Mouse (Mus musculus) liver, postnatal 0 days (tissue): ENCODE measurements around the gene Atg4a. TPM values are rescaled to one million over a fixed set of nuclear protein-coding genes. Genes with fewer than 3 reads are reported as not detected.

ENCODE experiments used
- ATAC-seq: fragments of 200-750 bp; cut with Nextera tagmentation; 2 replicates; pipeline ENCODE4 v1.8.0; 2017; ENCODE audit warnings: mild to moderate bottlenecking, moderate library complexity
- DNase-seq: peaks from one replicate; pipeline ENCODE4 v3.0.0-alpha.2; 2016
- H3K27ac ChIP-seq: fragments of 300-500 bp; sonication (generic); 2 replicates; pipeline ENCODE4 v1.5.1; 2014; ENCODE audit warnings: antibody characterized with exemption, moderate library complexity, mild to moderate bottlenecking, low read depth
- H3K27me3 ChIP-seq: fragments of 300-500 bp; sonication (generic); 2 replicates; pipeline ENCODE4 v1.6.1; 2014; ENCODE audit warnings: low read length, control low read depth, mixed read lengths; ENCODE audit not compliant: insufficient read depth
- H3K36me3 ChIP-seq: fragments of 300-500 bp; sonication (generic); replicated peaks from 2 replicates; pipeline ENCODE4 v1.6.1; 2014; ENCODE audit warnings: mild to moderate bottlenecking, control low read depth, low read length, moderate library complexity, mixed read lengths; ENCODE audit not compliant: insufficient read depth
- H3K4me1 ChIP-seq: fragments of 300-500 bp; sonication (generic); 2 replicates; pipeline ENCODE4 v1.6.1; 2014; ENCODE audit warnings: antibody characterized with exemption, mild to moderate bottlenecking, control low read depth; ENCODE audit not compliant: insufficient read depth
- H3K4me2 ChIP-seq: fragments of 300-500 bp; sonication (generic); 2 replicates; pipeline ENCODE4 v1.6.1; 2014; ENCODE audit warnings: low read depth, mild to moderate bottlenecking, low read length, moderate library complexity, mixed read lengths
- H3K4me3 ChIP-seq: fragments of 300-500 bp; sonication (generic); 2 replicates; pipeline ENCODE4 v1.5.1; 2014; ENCODE audit warnings: low read depth, low read length
- H3K9ac ChIP-seq: fragments of 300-500 bp; sonication (generic); replicated peaks from 2 replicates; pipeline ENCODE4 v1.6.1; 2014; ENCODE audit warnings: mild to moderate bottlenecking, moderate library complexity
- H3K9me3 ChIP-seq: fragments of 300-500 bp; sonication (generic); 2 replicates; pipeline ENCODE4 v1.6.1; 2016; ENCODE audit warnings: mild to moderate bottlenecking, control low read depth, low read length, mixed read lengths
- CTCF ChIP-seq: sonication (generic); IDR thresholded peaks from 2 replicates; pipeline ENCODE4 v1.5.1; 2016; ENCODE audit warnings: antibody characterized with exemption, low read depth
- EP300 ChIP-seq: IDR thresholded peaks from 2 replicates; pipeline ENCODE4 v1.6.1; 2016; ENCODE audit warnings: antibody characterized with exemption, low read depth, mild to moderate bottlenecking
- WGBS: fragments of 180-500 bp; shearing (Covaris S2); extraction: QIAGEN DNeasy Blood & Tissue Kit; methylation state at CpG from one replicate; pipeline ENCODE4 v1.1.7; 2014; ENCODE audit not compliant: insufficient replicate concordance; 5-methylcytosine and 5-hydroxymethylcytosine counted together
- polyA plus RNA-seq: library from polyadenylated mRNA; unstranded; fragments of >200 nt; fragmentation: Nextera tagmentation; extraction: Ambion mirVana; gene quantifications from 2 replicates; pipeline ENCODE4 v1.2.1, GENCODE M21; 2015

The Atg4a gene
- polyA plus RNA-seq, 1 experiment from 2014 or later, result 16.7 TPM

DNA sequence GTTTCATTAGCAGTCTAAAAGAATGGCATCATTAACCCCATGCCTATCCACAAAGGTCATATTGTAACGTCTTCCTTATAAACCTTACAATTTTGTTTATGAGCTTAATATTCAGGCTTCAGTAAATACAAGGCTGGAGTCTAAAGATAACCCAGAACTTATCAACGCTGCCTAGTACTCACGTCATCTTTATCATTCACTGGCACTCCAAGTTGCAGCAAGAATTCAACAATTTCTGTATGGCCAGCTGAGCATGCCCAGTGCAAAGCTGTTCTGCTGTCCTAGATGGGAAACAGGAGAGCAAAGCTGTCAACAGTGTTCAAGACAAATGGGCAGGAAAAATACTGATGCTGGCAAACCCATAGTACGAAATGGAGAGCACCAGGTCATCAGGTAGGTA is 3.1 kb upstream of the Atg4a start:
- ATAC-seq (peak; percentile 58), DNase-seq (peak; percentile 15)
- TF ChIP-seq CTCF (no peak), EP300 (peak; percentile 94)
- Histone ChIP-seq H3K27me3 (no peaks in the 10 kb centered on the region), H3K4me1 (no peaks in the 10 kb centered on the region), H3K4me2 (peak overlapping the region; percentile 52; the same call in 1 of the 2 replicates), H3K9me3 (no peaks in the 10 kb centered on the region), H3K27ac (peak overlapping the region; percentile 70; the same call in 1 of the 2 replicates), H3K4me3 (peak overlapping the region; percentile 66), H3K9ac (peak overlapping the region; percentile 34; the same call in 1 of the 2 replicates), H3K36me3 (peaks cover 5% of the 10 kb centered on the region)
- 66% methylated on average over 4 of the region's 4 CpGs for WGBS

GRCm38 (mm10) chrX:140956959-140957358 is 252 bp downstream of the Atg4a start:
- Histone ChIP-seq H3K4me2 (peak overlapping the region; percentile 69), H3K36me3 (0 out of 2 replicates have a peak, but pooled peaks cover 5% of the 10 kb centered on the region), H3K27me3 (no peaks in the 10 kb centered on the region), H3K27ac (peak overlapping the region; percentile 44; the same call in 1 of the 2 replicates), H3K9ac (peak overlapping the region; percentile 53), H3K4me1 (no peaks in the 10 kb centered on the region), H3K9me3 (no peaks in the 10 kb centered on the region), H3K4me3 (peak overlapping the region; percentile 66)
- no peak for DNase-seq
- WGBS, result 18% methylated on average over 5 of the region's 5 CpGs
- TF ChIP-seq EP300 (no peak), CTCF (no peak)
- ATAC-seq, result peak; percentile 40

- Histone ChIP-seq H3K4me1 (peaks cover 2% of the 10 kb centered on the region; the same call in 1 of the 2 replicates), H3K4me2 (no peak overlapping the region), H3K36me3 (no peaks in the 10 kb centered on the region), H3K9ac (no peak overlapping the region), H3K9me3 (no peaks in the 10 kb centered on the region), H3K4me3 (no peak overlapping the region), H3K27me3 (no peaks in the 10 kb centered on the region; the same call in 1 of the 2 replicates), H3K27ac (no peak overlapping the region)
- TF ChIP-seq EP300 (no peak), CTCF (no peak)
- DNase-seq (no peak), ATAC-seq (no peak)
- WGBS, result 82% methylated on average over 1 of the region's 1 CpGs
These were observed 22.2 kb downstream of the Atg4a start for GRCm38 (mm10) chrX:140978943-140979342.

- no peak overlapping the region for H3K9ac ChIP-seq
- H3K9me3 ChIP-seq, result no peaks in the 10 kb centered on the region
- no peaks in the 10 kb centered on the region for H3K36me3 ChIP-seq
- no peak for DNase-seq
- no peak for ATAC-seq
- peaks cover 2% of the 10 kb centered on the region; the same call in 1 of the 2 replicates for H3K4me1 ChIP-seq
- no peak overlapping the region for H3K4me2 ChIP-seq
- H3K27ac ChIP-seq, result no peak overlapping the region
- 59% methylated on average over 2 of the region's 2 CpGs for WGBS
- TF ChIP-seq EP300 (no peak), CTCF (no peak)
- no peak overlapping the region for H3K4me3 ChIP-seq
- no peaks in the 10 kb centered on the region; the same call in 1 of the 2 replicates for H3K27me3 ChIP-seq
These were observed 22.8 kb downstream of the Atg4a start for GRCm38 (mm10) chrX:140979546-140979945.

DNA sequence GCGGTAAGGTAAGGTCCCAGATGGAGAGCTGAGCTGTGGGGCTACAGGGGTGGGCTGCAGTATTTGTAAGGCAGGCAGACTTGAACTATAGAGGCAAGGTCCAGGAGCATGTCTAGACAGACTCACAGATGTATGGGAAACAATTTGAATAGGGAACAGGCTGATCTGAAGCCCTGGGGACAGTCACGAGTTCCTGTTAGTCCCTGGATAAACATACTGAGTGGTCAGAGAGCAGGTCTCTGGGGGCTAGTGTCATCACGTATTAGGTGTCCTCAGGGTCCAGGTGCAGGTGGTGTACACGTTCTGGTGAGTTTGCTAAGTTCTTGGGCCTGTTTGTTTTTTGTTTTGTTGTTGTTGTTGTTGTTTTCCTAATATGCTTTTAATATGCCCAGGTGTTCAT is 23.5 kb downstream of the Atg4a start:
- no peaks in the 10 kb centered on the region for H3K9me3 ChIP-seq
- no peak for DNase-seq
- no peaks in the 10 kb centered on the region for H3K36me3 ChIP-seq
- no peak overlapping the region for H3K9ac ChIP-seq
- TF ChIP-seq EP300, result no peak
- TF ChIP-seq CTCF, result no peak
- no peak overlapping the region for H3K4me3 ChIP-seq
- peaks cover 2% of the 10 kb centered on the region; the same call in 1 of the 2 replicates for H3K4me1 ChIP-seq
- H3K4me2 ChIP-seq, result no peak overlapping the region
- 66% methylated on average over 4 of the region's 4 CpGs for WGBS
- ATAC-seq, result no peak
- H3K27ac ChIP-seq, result no peak overlapping the region
- H3K27me3 ChIP-seq, result no peaks in the 10 kb centered on the region; the same call in 1 of the 2 replicates

GRCm38 (mm10) chrX:140983206-140983960 is 26.7 kb downstream of the Atg4a start:
- Histone ChIP-seq H3K9me3 (no peaks in the 10 kb centered on the region), H3K4me1 (peaks cover 2% of the 10 kb centered on the region; the same call in 1 of the 2 replicates), H3K4me2 (no peak overlapping the region), H3K9ac (no peak overlapping the region), H3K27me3 (no peaks in the 10 kb centered on the region; the same call in 1 of the 2 replicates), H3K36me3 (no peaks in the 10 kb centered on the region), H3K4me3 (no peak overlapping the region), H3K27ac (no peak overlapping the region)
- ATAC-seq (no peak), DNase-seq (no peak)
- WGBS, result 41% methylated on average over 6 of the region's 6 CpGs
- no peak for TF ChIP-seq EP300
- no peak for TF ChIP-seq CTCF
